In the genomic region with DNA sequence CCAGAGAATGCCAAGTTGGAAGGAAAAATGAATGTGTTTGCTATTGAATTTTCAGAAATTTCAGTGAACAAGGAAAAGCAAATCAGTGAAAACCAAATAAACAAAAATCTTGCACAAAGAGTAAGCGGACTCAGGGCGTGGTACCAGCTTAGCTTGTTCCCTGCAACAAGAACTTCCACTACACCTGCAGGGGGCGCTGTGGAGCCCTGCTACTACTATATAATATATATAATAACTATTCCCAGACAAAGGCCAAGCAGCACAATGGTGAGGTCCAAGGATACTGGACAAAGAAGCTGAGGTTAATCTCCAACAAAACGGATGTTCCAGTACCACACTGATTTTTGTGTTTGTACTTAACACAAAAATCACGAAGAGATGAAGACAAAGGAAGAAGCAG, we compare ENCODE assay signal across 8 mouse cellular contexts. TPM values are rescaled to one million over a fixed set of nuclear protein-coding genes. Genes with fewer than 3 reads are reported as not detected.
A peak's percentile ranks its signal among the peaks of the same experiment; 100 is the strongest.
DNase-seq lines count a peak whose midpoint lies in the region; ATAC-seq and TF ChIP-seq lines count a peak whose summit lies in the region.

No protein-coding gene starts in this region.

- 74% methylated on average over 5 of the region's 5 CpGs for WGBS in kidney, postnatal 0 days
- 72% methylated on average over 5 of the region's 5 CpGs for WGBS in liver, embryonic 11.5 days

- peak; percentile 62 for TF ChIP-seq CTCF in kidney, postnatal 0 days (IDR thresholded peaks at IDR 0.05; ENCODE audit: low read depth)
- 0 out of 2 replicates have a peak, but pooled peaks have one; percentile 34 for TF ChIP-seq CTCF in G1E (IDR thresholded peaks at IDR 0.05; ENCODE audit: low read depth, low read length)
- peak; percentile 81 for TF ChIP-seq CTCF in bone marrow macrophage, adult 2 months (IDR thresholded peaks at IDR 0.05; ENCODE audit: low read depth, low read length)

- no peaks in the 10 kb centered on the region for H3K9me3 ChIP-seq in kidney, postnatal 0 days (replicated peaks; ENCODE audit: low read length)
- H3K9me3 ChIP-seq in G1E (replicated peaks), result 0 out of 2 replicates have a peak, but pooled peaks cover 2% of the 10 kb centered on the region
- H3K9me3 ChIP-seq in liver, embryonic 11.5 days (ENCODE audit: control insufficient read depth, low read length), result no peaks in the 10 kb centered on the region

- no peak overlapping the region for H3K9ac ChIP-seq in kidney, postnatal 0 days (ENCODE audit: low read depth, low read length)
- H3K9ac ChIP-seq in liver, embryonic 11.5 days (ENCODE audit: low read depth, low read length), result no peak overlapping the region

- H3K27ac ChIP-seq in kidney, postnatal 0 days, result no peak overlapping the region
- H3K27ac ChIP-seq in bone marrow macrophage, adult 2 months (ENCODE audit: insufficient read depth, low read depth, low read length), result no peak overlapping the region
- H3K27ac ChIP-seq in liver, embryonic 11.5 days (ENCODE audit: low read depth, low read length), result no peak overlapping the region

- no peaks in the 10 kb centered on the region for H3K27me3 ChIP-seq in kidney, postnatal 0 days (ENCODE audit: insufficient read depth, low read length)
- H3K27me3 ChIP-seq in G1E (ENCODE audit: insufficient read depth, low read length), result no peaks in the 10 kb centered on the region
- H3K27me3 ChIP-seq in liver, embryonic 11.5 days (replicated peaks; ENCODE audit: control insufficient read depth, insufficient read depth, low read length), result no peaks in the 10 kb centered on the region

- no peak for TF ChIP-seq POLR2A in bone marrow macrophage, adult 2 months (IDR thresholded peaks at IDR 0.05; ENCODE audit: borderline replicate concordance, low read depth, low read length)

- H3K4me2 ChIP-seq in kidney, postnatal 0 days (ENCODE audit: low read length), result no peak overlapping the region
- H3K4me2 ChIP-seq in liver, embryonic 11.5 days, result no peak overlapping the region

- no peaks in the 10 kb centered on the region for H3K4me1 ChIP-seq in kidney, postnatal 0 days (replicated peaks; ENCODE audit: insufficient read depth, low read length)
- 0 out of 2 replicates have a peak, but pooled peaks cover 2% of the 10 kb centered on the region for H3K4me1 ChIP-seq in G1E (ENCODE audit: insufficient read depth, low read depth, low read length)
- H3K4me1 ChIP-seq in bone marrow macrophage, adult 2 months (ENCODE audit: control insufficient read depth, insufficient read depth, low read length), result no peaks in the 10 kb centered on the region
- no peaks in the 10 kb centered on the region for H3K4me1 ChIP-seq in liver, embryonic 11.5 days (replicated peaks; ENCODE audit: control insufficient read depth, insufficient read depth, low read length)

- DNase-seq in kidney, postnatal 0 days (ENCODE audit: low spot score), result peak; percentile 71
- DNase-seq in kidney, adult 11 months, result no peak
- DNase-seq in G1E (ENCODE audit: low spot score), result no peak
- DNase-seq in forelimb bud, embryonic 11.5 days (ENCODE audit: low read depth, low spot score), result peak; percentile 48
- peak; percentile 44 for DNase-seq in liver, embryonic 11.5 days (ENCODE audit: low spot score)
- peak; percentile 76 for DNase-seq in right cerebral cortex, postnatal 4 days
- no peak for DNase-seq in frontal cortex, postnatal 10 days (ENCODE audit: low spot score in 2 of 2)

- no peak overlapping the region for H3K4me3 ChIP-seq in kidney, postnatal 0 days (replicated peaks; ENCODE audit: low read depth, low read length)
- H3K4me3 ChIP-seq in G1E (ENCODE audit: low read depth, low read length), result no peak overlapping the region
- no peak overlapping the region for H3K4me3 ChIP-seq in bone marrow macrophage, adult 2 months (ENCODE audit: insufficient read depth, low read length)
- no peak overlapping the region for H3K4me3 ChIP-seq in liver, embryonic 11.5 days (ENCODE audit: low read depth, low read length)

- peaks cover 34% of the 10 kb centered on the region for H3K36me3 ChIP-seq in kidney, postnatal 0 days (ENCODE audit: insufficient read depth, low read length)
- peaks cover 97% of the 10 kb centered on the region for H3K36me3 ChIP-seq in G1E (replicated peaks)
- H3K36me3 ChIP-seq in liver, embryonic 11.5 days (ENCODE audit: control insufficient read depth, insufficient read depth, low read length), result peaks cover 39% of the 10 kb centered on the region

- no peak for ATAC-seq in kidney, postnatal 0 days (replicated peaks; ENCODE audit: low FRiP score, low read depth)
- ATAC-seq in G1E (ENCODE audit: extremely low read depth, insufficient number of reproducible peaks, low FRiP score, poor library complexity, severe bottlenecking), result no peak
- no peak for ATAC-seq in liver, embryonic 11.5 days (replicated peaks; ENCODE audit: low FRiP score)

RNA-seq across cellular contexts. Expression of a gene that starts 53.1 kb away (rescaled TPM):
- polyA plus RNA-seq in kidney, postnatal 0 days (2015; fragmentation: Nextera tagmentation; extraction: Ambion mirVana), result 26.9 and 28.8 TPM in 2 replicates
- total RNA-seq in G1E (2014; fragmentation: Nextera tagmentation) (111 and 118 TPM in 2 replicates), G1E (2017) (49.1 and 51.9 TPM in 2 replicates)
- polyA plus RNA-seq in G1E (2012), result 336 and 346 TPM in 2 replicates
- polyA plus RNA-seq in bone marrow macrophage, adult 2 months (2012; ENCODE audit: insufficient read depth, insufficient read length, missing spikeins), result 49.6 and 54.5 TPM in 2 replicates
- polyA plus RNA-seq in liver, embryonic 11.5 days (2014; fragmentation: Nextera tagmentation; extraction: Ambion mirVana), result 35.0 and 37.4 TPM in 2 replicates

Comparison
In these comparisons a context has a peak if more than half of its experiments do, and no peak if none do; other contexts are left out.
1. DNase-seq: peak in kidney, postnatal 0 days (single experiment), forelimb bud, embryonic 11.5 days (single experiment), liver, embryonic 11.5 days (single experiment) and right cerebral cortex, postnatal 4 days (single experiment); none in kidney, adult 11 months (single experiment), G1E (single experiment) and frontal cortex, postnatal 10 days (0 of 2).
2. Peak in every context shown above with its lines, with median percentiles within 50 percentile points of each other: CTCF ChIP-seq.